Mouse (Mus musculus): ENCODE measurements around the gene Olfr658. TPM values are rescaled to one million over a fixed set of nuclear protein-coding genes. Genes with fewer than 3 reads are reported as not detected.

Gene Olfr658
- total and polyA plus RNA-seq, 3 experiments, result not detected

- dilution Hi-C loops (cut with MboI; ENCODE audit: extremely low pct_ligation_motif_present, extremely low pct_unique_long_range_greater_than_20kb, low sequenced_read_pairs), result no loop called here
Measured at GRCm38 (mm10) chr7:104624494-104624893, 22.6 kb downstream of the Olfr658 start, which contains the start of gene Olfr657. Gene Olfr657, plus strand, starts transcription at chr7:104624794.

GRCm38 (mm10) chr7:104613655-104614054, 33.5 kb downstream of the Olfr658 start, which contains the start of gene Olfr656:
Gene Olfr656, plus strand, starts transcription at chr7:104613955.
- dilution Hi-C loops (cut with MboI; ENCODE audit: extremely low pct_ligation_motif_present, extremely low pct_unique_long_range_greater_than_20kb, low sequenced_read_pairs), result no loop called here
- no peak within 1 kb of the TSS for H3K4me2 ChIP-seq (ENCODE audit: insufficient read depth, low read depth, poor library complexity, severe bottlenecking)
- no peak within 1 kb of the TSS for H3K4me3 ChIP-seq (replicated peaks in 1 of 3; ENCODE audit: low read depth in 2 of 3, low read length in 2 of 3, poor library complexity in 1 of 3)
- no peak within 1 kb of the TSS for H3K27ac ChIP-seq (ENCODE audit: insufficient read depth, low read depth)
- no peak for DNase-seq (ENCODE audit: extremely low read depth)
- H3K27me3 ChIP-seq (replicated peaks), result no peaks in the 10 kb centered on the region
- H3K36me3 ChIP-seq (replicated peaks in 1 of 2; ENCODE audit: control insufficient read depth in 1 of 2, insufficient read depth in 1 of 2, low read length in 1 of 2), result no peaks in the 10 kb centered on the region
- H3K4me1 ChIP-seq (ENCODE audit: control insufficient read depth in 1 of 2, insufficient read depth in 2 of 2), result peaks cover 0 to 6% of the 10 kb centered on the region in 2 experiments; a peak in 2 of 4 replicates
- H3K9ac ChIP-seq (ENCODE audit: insufficient read depth, low read depth), result no peak within 1 kb of the TSS
- in situ Hi-C loops (cut with MboI; ENCODE audit: low pct_ligation_motif_present, low pct_unique_long_range_greater_than_20kb, low sequenced_read_pairs), result no loop called here
- TF ChIP-seq MAFK (IDR thresholded peaks at IDR 0.05; ENCODE audit: insufficient replicate concordance, low read length), result no peak
- TF ChIP-seq JUN (IDR thresholded peaks at IDR 0.05; ENCODE audit: insufficient read depth, low read depth, low read length), result no peak
- no peak for TF ChIP-seq SMC3 (IDR thresholded peaks at IDR 0.05; ENCODE audit: low read depth, low read length)
- TF ChIP-seq MAZ (IDR thresholded peaks at IDR 0.05; ENCODE audit: low read depth, low read length), result no peak
- no peak for TF ChIP-seq SIN3A (IDR thresholded peaks at IDR 0.05; ENCODE audit: low read length)
- TF ChIP-seq GABPA (IDR thresholded peaks at IDR 0.05; ENCODE audit: insufficient replicate concordance, low read depth, low read length), result no peak
- H3K9me3 ChIP-seq (replicated peaks; ENCODE audit: low read length), result no peaks in the 10 kb centered on the region
- H3K79me2 ChIP-seq (replicated peaks; ENCODE audit: control insufficient read depth, extremely low read depth, insufficient read depth, poor library complexity, severe bottlenecking), result no peaks in the 10 kb centered on the region

More at GRCm38 (mm10) chr7:104624494-104624893, 22.6 kb downstream of the Olfr658 start, which contains the start of gene Olfr657:
- Histone ChIP-seq H3K4me2 (ENCODE audit: insufficient read depth, low read depth, poor library complexity, severe bottlenecking) (no peak within 1 kb of the TSS), H3K36me3 (replicated peaks in 1 of 2; ENCODE audit: control insufficient read depth in 1 of 2, insufficient read depth in 1 of 2, low read length in 1 of 2) (no peaks in the 10 kb centered on the region), H3K9ac (ENCODE audit: insufficient read depth, low read depth) (no peak within 1 kb of the TSS), H3K4me3 (replicated peaks in 1 of 3; ENCODE audit: low read depth in 2 of 3, low read length in 2 of 3, poor library complexity in 1 of 3) (no peak within 1 kb of the TSS), H3K79me2 (replicated peaks; ENCODE audit: control insufficient read depth, extremely low read depth, insufficient read depth, poor library complexity, severe bottlenecking) (no peaks in the 10 kb centered on the region), H3K4me1 (ENCODE audit: control insufficient read depth in 1 of 2, insufficient read depth in 2 of 2) (no peaks in the 10 kb centered on the region), H3K9me3 (replicated peaks; ENCODE audit: low read length) (no peaks in the 10 kb centered on the region), H3K27ac (ENCODE audit: insufficient read depth, low read depth) (no peak within 1 kb of the TSS), H3K27me3 (replicated peaks) (no peaks in the 10 kb centered on the region)
- TF ChIP-seq RAD21 (IDR thresholded peaks at IDR 0.05; ENCODE audit: low read depth, low read length) (no peak), IRF4 (IDR thresholded peaks at IDR 0.05; ENCODE audit: low read depth, low read length) (no peak), ZNF384 (IDR thresholded peaks at IDR 0.05; ENCODE audit: low read depth, low read length) (no peak), ETS1 (conservative IDR thresholded peaks at IDR 0.05; ENCODE audit: low read depth, low read length) (no peak), UBTF (IDR thresholded peaks at IDR 0.05; ENCODE audit: low read depth, low read length) (no peak), HCFC1 (IDR thresholded peaks at IDR 0.05; ENCODE audit: low read depth, low read length) (no peak)
- in situ Hi-C loops (cut with MboI; ENCODE audit: low pct_ligation_motif_present, low pct_unique_long_range_greater_than_20kb, low sequenced_read_pairs), result no loop called here
- DNase-seq (ENCODE audit: extremely low read depth), result no peak

GRCm38 (mm10) chr7:104604727-104605126, 42.4 kb downstream of the Olfr658 start:
- no peak for DNase-seq (ENCODE audit: extremely low read depth)
- Histone ChIP-seq H3K9me3 (replicated peaks; ENCODE audit: low read length) (no peaks in the 10 kb centered on the region), H3K79me2 (replicated peaks; ENCODE audit: control insufficient read depth, extremely low read depth, insufficient read depth, poor library complexity, severe bottlenecking) (no peaks in the 10 kb centered on the region), H3K4me2 (ENCODE audit: insufficient read depth, low read depth, poor library complexity, severe bottlenecking) (no peak overlapping the region), H3K27ac (ENCODE audit: insufficient read depth, low read depth) (no peak overlapping the region), H3K9ac (ENCODE audit: insufficient read depth, low read depth) (no peak overlapping the region), H3K36me3 (replicated peaks in 1 of 2; ENCODE audit: control insufficient read depth in 1 of 2, insufficient read depth in 1 of 2, low read length in 1 of 2) (no peaks in the 10 kb centered on the region), H3K4me3 (replicated peaks in 1 of 3; ENCODE audit: low read depth in 2 of 3, low read length in 2 of 3, poor library complexity in 1 of 3) (no peak overlapping the region), H3K27me3 (replicated peaks) (no peaks in the 10 kb centered on the region), H3K4me1 (ENCODE audit: control insufficient read depth in 1 of 2, insufficient read depth in 2 of 2) (no peaks in the 10 kb centered on the region)
- in situ Hi-C loops (cut with MboI; ENCODE audit: low pct_ligation_motif_present, low pct_unique_long_range_greater_than_20kb, low sequenced_read_pairs), result no loop called here
- TF ChIP-seq BHLHE40 (IDR thresholded peaks at IDR 0.05; ENCODE audit: low read depth, low read length) (no peak), UBTF (IDR thresholded peaks at IDR 0.05; ENCODE audit: low read depth, low read length) (no peak), SIN3A (IDR thresholded peaks at IDR 0.05; ENCODE audit: low read length) (no peak), KAT2A (IDR thresholded peaks at IDR 0.05; ENCODE audit: insufficient replicate concordance, low read length) (no peak), CHD2 (IDR thresholded peaks at IDR 0.05; ENCODE audit: low read length) (no peak), NELFE (IDR thresholded peaks at IDR 0.05; ENCODE audit: low read depth, low read length) (no peak), USF1 (IDR thresholded peaks at IDR 0.05; ENCODE audit: low read depth, low read length) (no peak), MAX (IDR thresholded peaks at IDR 0.05; ENCODE audit: low read length) (no peak), TCF12 (IDR thresholded peaks at IDR 0.05; ENCODE audit: low read depth, low read length) (no peak), ELF1 (IDR thresholded peaks at IDR 0.05; ENCODE audit: low read depth, low read length) (no peak)
- dilution Hi-C loops (cut with MboI; ENCODE audit: extremely low pct_ligation_motif_present, extremely low pct_unique_long_range_greater_than_20kb, low sequenced_read_pairs), result no loop called here

Data from CH12.LX (cell line).